Mouse (Mus musculus) lung, adult 2 months (tissue): ENCODE results near the gene Pabpn1l. TPM values are rescaled to one million over a fixed set of nuclear protein-coding genes. Genes with fewer than 3 reads are reported as not detected.
A peak's percentile ranks its signal among the peaks of the same experiment; 100 is the strongest.
"Not testable (repeated sequence)": the region's sequence is repeated elsewhere in the genome, so short reads cannot be mapped to it uniquely, and the experiment has no call there.

Source experiments
- DNase-seq: peaks from one replicate; pipeline ENCODE4 v3.0.0; 2022
- H3K4me1 ChIP-seq: fragments of 200-500 bp; 2 replicates; pipeline ENCODE4 v1.6.1; 2011; ENCODE audit warnings: low read length; ENCODE audit not compliant: control insufficient read depth, insufficient read depth
- H3K4me3 ChIP-seq: fragments of 200-500 bp; replicated peaks from 2 replicates; pipeline ENCODE3; 2011; ENCODE audit warnings: low read depth, mild to moderate bottlenecking, control low read depth, low read length; ENCODE audit errors: extremely low read depth
- CTCF ChIP-seq: fragments of 200-500 bp; IDR thresholded peaks from 2 replicates; pipeline ENCODE4 v1.5.1; 2011; ENCODE audit warnings: mild to moderate bottlenecking, low read length, control low read depth; ENCODE audit not compliant: insufficient read depth
- POLR2A ChIP-seq: fragments of 200-500 bp; IDR thresholded peaks from 2 replicates; pipeline ENCODE4 v1.6.1; 2011; ENCODE audit warnings: low read depth, mild to moderate bottlenecking, control low read depth, low read length, borderline replicate concordance; ENCODE audit errors: extremely low read depth
- WGBS: fragments of 180-500 bp; shearing (Covaris S2); methylation state at CpG from one replicate; pipeline ENCODE4 v1.1.7; 2018; 5-methylcytosine and 5-hydroxymethylcytosine counted together
- polyA plus RNA-seq: library from polyadenylated mRNA; depleted of rRNA; stranded (reverse); fragments of >200 nt; gene quantifications from 2 replicates; pipeline ENCODE4 v1.2.3, GENCODE M21; 2012

Gene Pabpn1l
- polyA plus RNA-seq, 1 experiment: not detected

DNA sequence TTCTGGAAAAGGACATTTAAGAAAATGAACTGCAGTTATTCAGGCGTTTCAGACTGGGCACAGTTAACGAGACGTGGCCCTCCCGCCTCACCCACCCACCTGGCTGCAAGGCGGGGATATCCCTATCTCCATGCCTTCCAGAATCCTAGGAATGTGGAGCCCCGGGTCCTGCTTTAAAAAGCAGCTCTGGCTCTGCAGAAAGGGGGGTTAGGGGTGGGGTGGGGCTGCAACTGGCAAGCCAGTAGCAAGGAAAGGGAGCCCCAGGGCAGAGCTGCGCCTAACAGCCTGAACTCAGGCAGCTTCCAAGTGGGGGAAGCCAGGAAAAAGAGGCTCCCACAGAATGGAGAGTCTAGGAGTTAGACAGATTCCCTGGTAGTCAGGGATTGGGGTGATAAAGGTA is 43.3 kb downstream of the Pabpn1l start:
- Histone ChIP-seq H3K4me1 (peaks cover 8% of the 10 kb centered on the region), H3K4me3 (no peak overlapping the region)
- no peak for DNase-seq
- 62% methylated on average over 7 of the region's 7 CpGs for WGBS
- no peak for TF ChIP-seq CTCF
- no peak for TF ChIP-seq POLR2A

DNA sequence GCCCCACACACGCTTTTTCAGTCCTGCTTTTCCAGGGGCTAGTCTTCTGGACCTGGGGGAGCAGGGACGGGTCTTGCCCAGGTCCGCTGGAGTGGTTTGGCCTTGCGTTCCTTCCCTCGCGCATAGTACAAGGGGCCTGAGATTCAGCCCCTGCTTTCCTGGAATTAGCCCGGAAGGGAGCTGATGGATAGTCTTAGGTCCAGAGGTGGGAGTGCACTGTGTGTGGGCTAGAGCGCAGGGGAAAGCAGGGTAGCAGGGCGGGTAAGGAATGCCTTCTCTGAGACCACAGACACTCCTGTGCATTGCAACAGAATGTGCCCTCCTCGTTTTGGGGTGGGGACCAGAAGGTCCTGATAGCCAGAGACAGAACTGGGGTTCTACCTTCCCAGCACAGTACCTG is 45.4 kb downstream of the Pabpn1l start:
- no peak for TF ChIP-seq CTCF
- TF ChIP-seq POLR2A: no peak
- no peak overlapping the region for H3K4me3 ChIP-seq
- 32% methylated on average over 10 of the region's 10 CpGs for WGBS
- DNase-seq: no peak
- H3K4me1 ChIP-seq: peaks cover 8% of the 10 kb centered on the region

DNA sequence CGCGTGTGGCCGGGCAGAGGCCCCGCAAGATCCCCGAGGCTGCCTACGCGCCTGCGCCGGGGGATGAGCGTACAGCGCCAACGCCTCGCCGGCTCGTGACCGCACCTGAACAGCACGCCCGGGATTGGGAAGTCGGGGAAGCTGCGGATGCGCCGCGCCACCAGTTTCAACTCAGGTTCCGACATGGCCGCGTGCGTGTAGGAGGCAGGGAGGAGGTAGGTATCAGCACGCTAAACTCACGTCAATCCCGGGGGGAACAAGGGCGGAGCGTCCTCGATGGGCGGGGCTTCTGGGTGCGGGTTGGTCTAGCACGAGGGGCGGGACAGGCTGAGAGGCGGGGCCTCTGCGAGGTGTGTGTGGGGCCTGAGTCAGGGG is 45.9 kb downstream of the Pabpn1l start, which contains the start of gene Aprt:
Gene Aprt (minus strand): TSS at position 262 of the 375 bp plus-strand sequence.
- H3K4me1 ChIP-seq: peaks cover 8% of the 10 kb centered on the region
- DNase-seq: peak; percentile 97
- no peak for TF ChIP-seq CTCF
- peak; percentile 83; the same call in 1 of the 2 replicates for TF ChIP-seq POLR2A
- peak within 1 kb of the TSS; percentile 77 for H3K4me3 ChIP-seq
- under 1% methylated on average over 39 of the region's 39 CpGs for WGBS

DNA sequence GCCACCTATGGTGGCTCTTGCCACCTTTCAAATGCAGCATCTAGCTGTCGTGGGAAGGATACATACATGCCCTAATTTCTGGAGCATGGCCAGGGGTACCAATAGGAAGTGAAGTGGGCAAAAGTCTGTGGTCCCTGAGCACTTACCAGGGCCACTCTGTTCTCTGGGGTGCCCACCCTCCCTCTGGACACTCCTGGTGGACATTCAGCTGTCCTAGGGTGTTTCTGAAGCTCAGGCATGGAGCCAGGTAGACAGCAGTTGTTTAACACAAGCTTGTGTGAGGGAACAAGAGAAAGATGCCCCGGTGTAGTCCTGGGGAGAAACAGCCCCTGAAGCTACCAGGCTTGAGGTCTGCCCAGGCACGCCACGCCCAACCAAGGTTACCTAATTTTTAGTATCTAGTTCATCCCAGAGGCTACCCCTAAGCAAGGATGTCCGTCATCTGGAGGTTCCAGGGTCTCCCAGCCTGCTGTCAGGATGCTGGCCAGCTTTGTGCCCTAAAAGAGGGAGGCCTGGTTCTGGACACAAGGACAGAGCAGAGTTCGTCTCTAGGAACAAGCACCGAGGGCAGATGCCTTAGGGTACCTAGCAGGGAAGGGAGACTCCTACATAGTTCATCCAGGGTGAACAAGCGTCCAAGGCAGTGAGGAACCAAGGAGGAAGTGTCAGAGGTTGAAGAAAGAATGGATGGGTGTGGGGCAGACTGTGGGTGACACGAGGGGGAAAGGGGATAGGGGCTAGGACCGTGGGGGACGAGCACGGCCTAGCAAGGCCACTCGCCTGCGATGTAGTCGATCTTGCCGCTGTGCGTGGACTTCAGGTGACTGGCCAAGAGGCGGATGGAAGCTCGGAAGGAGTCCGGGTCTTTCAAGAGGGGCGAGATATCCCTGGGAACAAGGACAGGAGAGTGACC is 46.5 kb downstream of the Pabpn1l start:
- WGBS: 17% methylated on average over 21 of the region's 21 CpGs
- TF ChIP-seq POLR2A (no peak), CTCF (no peak)
- peaks cover 8% of the 10 kb centered on the region for H3K4me1 ChIP-seq
- DNase-seq: no peak
- H3K4me3 ChIP-seq: peak overlapping the region; percentile 77

DNA sequence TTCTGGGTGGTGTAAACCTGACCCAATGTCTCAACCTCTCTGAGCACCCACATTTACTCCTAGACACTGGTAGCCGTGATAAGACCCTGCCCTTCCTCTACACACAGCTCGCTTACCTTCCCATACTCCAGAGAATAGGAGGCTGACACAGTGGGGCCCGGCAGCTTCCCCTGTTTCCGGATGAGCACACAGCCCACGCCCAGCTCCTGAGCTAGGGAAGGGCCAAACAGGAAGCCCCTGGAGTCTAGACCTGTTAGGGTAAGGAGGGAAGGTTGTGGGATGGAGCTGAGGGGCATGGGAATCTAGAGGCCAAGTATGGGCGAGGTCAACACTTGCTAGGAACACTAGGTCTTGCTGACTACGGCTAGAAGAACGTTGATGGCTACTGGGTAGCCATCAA is 47.3 kb downstream of the Pabpn1l start:
- no peak overlapping the region for H3K4me3 ChIP-seq
- DNase-seq: no peak
- H3K4me1 ChIP-seq: peaks cover 8% of the 10 kb centered on the region
- 45% methylated on average over 8 of the region's 8 CpGs for WGBS
- no peak for TF ChIP-seq POLR2A
- no peak for TF ChIP-seq CTCF

DNA sequence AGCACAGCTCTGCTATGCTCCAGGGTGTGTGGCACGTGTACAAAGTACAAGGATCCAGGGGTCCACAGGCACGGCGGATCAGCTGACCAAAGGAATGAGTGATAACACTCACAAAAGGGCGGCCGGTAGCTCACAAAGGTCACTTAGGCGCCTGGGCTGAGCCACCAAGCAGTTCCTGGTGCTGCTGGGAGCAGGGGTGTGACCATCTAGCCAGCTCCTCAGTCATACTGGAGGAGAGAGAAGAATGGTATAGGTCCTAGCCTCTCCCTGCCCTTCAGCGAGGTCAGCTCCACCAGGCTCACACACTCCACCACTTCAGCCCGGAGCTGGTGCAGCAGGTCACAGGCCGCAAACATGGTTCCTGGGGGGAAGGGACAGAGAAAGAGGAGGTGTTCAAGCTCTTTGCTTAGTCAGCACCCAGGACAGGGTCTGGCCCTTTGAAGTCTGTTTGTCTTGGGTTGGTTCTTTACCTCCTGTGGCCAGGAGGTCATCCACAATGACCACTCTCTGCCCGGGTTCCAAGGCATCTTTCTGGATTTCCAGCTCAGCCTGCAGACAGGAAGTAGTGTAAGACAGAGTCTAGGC is 47.8 kb downstream of the Pabpn1l start:
- TF ChIP-seq POLR2A (no peak), CTCF (no peak)
- Histone ChIP-seq H3K4me1 (peaks cover 8% of the 10 kb centered on the region), H3K4me3 (no peak overlapping the region)
- 55% methylated on average over 10 of the region's 10 CpGs for WGBS
- no peak for DNase-seq

DNA sequence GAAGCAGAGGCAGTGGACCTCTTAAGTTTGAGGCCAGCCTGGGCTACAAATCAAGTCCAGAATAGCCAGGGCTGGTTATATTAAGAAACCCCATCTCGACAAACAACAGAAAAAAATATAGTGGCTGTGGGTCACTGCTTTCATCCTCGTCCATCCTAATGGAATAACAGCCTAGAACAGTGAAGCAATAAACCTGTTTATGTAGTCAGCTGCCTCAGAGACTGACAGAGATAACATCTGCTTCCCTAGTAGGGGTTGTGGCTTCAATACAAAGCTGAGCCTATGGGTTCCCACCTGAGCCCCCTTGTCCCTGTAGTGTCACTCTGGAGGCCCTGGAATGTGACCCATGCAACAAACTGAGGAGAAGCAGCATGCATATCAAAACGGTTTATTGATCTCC is 48.3 kb downstream of the Pabpn1l start:
- TF ChIP-seq CTCF: no peak
- Histone ChIP-seq H3K4me1 (peaks cover 8% of the 10 kb centered on the region), H3K4me3 (no peak overlapping the region)
- no peak for DNase-seq
- WGBS: 54% methylated on average over 3 of the region's 3 CpGs

DNA sequence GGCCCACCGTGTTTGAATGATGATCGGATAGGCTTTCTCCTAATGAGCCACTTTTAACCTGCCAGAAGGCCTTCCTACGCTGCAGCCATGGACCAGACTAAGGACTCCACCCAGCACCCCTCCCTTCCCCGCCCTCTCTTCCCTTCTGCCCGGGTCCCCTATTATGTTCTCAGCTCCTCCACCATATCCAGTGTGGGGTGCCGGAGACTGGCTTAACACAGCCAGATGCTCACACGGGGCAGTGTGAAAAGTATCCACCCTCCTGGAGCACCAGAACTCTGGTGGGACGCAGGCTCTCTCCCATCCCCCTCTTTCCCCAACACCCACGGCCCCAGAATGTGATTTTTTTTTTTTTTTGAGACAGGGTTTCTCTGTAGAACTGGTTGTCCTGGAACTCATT is 49.0 kb downstream of the Pabpn1l start:
- WGBS: 69% methylated on average over 9 of the region's 9 CpGs
- no peak overlapping the region for H3K4me3 ChIP-seq
- peaks cover 12% of the 10 kb centered on the region for H3K4me1 ChIP-seq
- TF ChIP-seq POLR2A: no peak
- TF ChIP-seq CTCF: no peak
- DNase-seq: no peak

DNA sequence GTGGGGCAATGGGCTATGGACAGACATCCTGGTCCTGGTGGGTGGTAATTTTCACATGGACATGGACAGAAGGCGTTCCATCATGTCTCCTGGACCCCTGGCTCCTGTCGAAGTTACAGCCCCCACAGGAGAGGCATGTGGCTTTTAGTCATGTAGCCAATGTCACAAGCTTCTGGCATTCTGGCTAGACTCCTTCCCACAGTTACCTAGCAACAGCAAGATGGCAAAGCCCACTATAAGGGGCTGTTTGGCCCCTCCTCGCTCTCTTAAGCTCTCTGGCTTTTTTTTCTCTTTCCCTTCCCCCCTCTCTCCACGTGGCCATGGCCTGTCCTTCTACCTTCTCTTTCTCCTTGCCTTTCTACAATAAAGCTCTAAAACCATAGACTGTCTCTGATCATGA is 49.4 kb downstream of the Pabpn1l start:
- 58% methylated on average over 4 of the region's 4 CpGs for WGBS
- H3K4me3 ChIP-seq, DNase-seq: not testable (repeated sequence)
- H3K4me1 ChIP-seq: peaks cover 12% of the 10 kb centered on the region

DNA sequence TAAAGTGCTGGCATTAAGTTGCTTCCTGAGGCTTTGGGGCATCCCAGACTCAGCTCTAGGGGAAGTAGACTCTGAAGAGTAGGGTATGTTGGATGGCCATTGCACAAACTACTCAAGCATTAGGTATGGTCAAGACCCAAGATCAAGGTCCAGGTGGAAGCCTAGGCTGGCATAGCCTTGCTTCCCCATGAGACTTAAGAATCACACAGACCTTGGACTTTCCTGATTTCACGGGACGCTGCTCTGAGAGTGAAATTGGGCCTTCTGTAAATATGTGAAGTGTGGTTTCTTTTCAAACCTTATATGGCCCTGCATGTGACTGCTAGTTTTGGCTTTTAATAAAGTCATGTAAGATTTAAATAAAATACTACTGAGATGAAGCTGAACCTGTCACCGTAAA is 49.8 kb downstream of the Pabpn1l start:
- no peak overlapping the region for H3K4me3 ChIP-seq
- WGBS: 87% methylated on average over 3 of the region's 3 CpGs
- H3K4me1 ChIP-seq: peaks cover 12% of the 10 kb centered on the region
- DNase-seq: no peak
- TF ChIP-seq POLR2A (no peak), CTCF (no peak)
